Mouse (Mus musculus): Measurements from ENCODE around the gene Slc26a1.

DNA sequence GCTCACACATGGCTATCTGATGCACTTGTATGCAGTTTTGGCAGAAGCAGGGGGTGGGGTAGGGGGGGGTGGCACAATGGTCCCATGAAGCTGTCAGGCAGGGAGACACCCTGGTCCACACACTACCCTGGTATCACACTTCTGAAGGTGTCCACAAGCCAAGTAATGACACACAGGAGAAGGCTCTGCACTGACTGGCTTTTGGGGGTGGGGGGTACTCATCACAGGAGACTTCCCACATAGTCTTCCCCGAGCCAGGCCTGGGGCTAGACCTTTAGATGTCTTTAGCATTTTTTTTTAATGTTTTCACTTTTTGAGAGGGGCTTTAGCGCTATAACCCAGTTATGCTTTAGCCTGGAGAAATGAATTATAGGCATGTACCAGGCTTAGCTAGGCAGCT lies 28.1 kb downstream of the Slc26a1 start:
- no peak for TF ChIP-seq POLR2A (IDR thresholded peaks at IDR 0.05; ENCODE audit: low read depth, low read length)
- no peak for TF ChIP-seq CTCF (IDR thresholded peaks at IDR 0.05; ENCODE audit: extremely low read depth, insufficient read length, insufficient replicate concordance, low read depth, low read length)

Measured in small intestine, adult 2 months (tissue).